Mouse (Mus musculus): ENCODE data around the gene Alox5. TPM values are rescaled to one million over a fixed set of nuclear protein-coding genes. Genes with fewer than 3 reads are reported as not detected.

The Alox5 gene
- total RNA-seq, 2 experiments from 2014 or later = 0.77 to 1.0 TPM

DNA sequence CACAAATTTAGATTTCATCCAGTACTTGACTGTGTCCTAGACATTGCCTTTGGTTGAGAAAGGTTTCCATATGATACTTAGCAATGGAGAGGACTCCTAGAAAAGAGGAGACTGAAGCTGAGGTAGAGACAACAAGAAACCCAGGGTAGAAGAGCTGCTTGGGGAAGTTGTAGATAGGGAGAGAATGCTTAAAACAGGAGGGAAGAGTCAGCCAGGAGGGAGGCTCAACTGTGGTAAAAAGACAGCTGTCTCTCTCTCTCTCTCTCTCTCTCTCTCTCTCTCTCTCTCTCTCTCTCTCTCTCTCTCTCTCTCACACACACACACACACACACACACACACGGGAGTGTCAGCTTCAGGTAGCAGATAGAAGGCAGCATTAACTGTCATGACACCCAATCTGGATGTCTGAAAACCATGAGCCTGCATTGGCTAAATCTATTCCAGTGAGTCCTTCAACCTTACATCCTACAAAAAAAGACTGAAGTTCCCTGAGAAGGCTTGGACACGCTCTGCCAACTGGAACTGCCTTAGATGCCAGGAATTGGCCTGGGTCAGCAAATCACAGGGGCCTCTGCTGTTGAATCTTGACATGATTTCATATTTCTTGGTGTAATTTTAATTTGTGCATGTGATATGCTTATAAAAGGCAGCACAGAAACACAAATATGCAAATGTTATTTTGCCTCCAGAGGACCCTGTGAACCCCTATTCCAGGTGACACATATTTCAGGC lies 65.9 kb downstream of the Alox5 start:
- DNase-seq (ENCODE audit: low spot score in 2 of 2) = no peak
- no peak overlapping the region for H3K27ac ChIP-seq
- TF ChIP-seq CTCF (conservative IDR thresholded peaks at IDR 0.05) = no peak
- no peak overlapping the region for H3K4me3 ChIP-seq

DNA sequence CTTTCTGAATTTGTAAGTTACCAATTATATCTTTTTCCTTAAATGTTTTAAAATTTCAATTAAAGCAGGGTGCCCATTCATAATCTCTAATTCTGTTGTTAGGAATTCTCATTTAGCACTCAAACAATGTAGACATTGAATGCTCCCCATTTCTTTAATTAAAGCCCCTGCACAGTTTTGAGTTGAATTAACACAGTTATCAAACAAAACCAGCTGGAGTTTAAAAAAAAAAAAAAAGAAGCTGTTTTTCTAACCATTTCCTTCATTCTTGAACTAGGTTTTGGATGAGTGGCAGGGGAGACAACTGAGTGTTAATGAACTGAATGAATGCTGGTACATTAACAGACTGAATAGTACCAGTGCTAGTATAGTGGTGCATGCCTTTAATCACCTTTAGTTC lies 71.5 kb downstream of the Alox5 start:
- TF ChIP-seq CTCF (conservative IDR thresholded peaks at IDR 0.05) = no peak
- Histone ChIP-seq H3K27ac (no peak overlapping the region), H3K4me3 (no peak overlapping the region)
- no peak for DNase-seq (ENCODE audit: low spot score in 2 of 2)

DNA sequence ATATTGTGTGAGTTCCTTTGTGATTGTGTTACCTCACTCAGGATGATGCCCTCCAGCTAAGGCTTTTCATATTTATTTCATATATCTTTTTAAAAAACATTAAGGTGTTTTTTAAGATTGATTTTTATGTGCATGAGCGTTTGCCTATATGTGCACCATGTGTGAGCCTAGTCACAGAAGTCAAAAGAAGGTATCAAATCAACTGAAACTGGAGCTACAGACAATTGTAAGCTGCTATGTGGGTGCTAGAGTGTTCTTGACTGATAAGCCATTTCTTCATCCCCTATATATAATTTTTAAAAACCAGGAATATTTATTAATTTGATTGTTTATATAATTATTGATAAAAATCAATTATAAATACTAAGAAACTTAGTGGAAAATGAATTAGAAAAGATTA lies 72.9 kb downstream of the Alox5 start:
- DNase-seq (ENCODE audit: low spot score in 2 of 2) = no peak
- no peak for TF ChIP-seq CTCF (conservative IDR thresholded peaks at IDR 0.05)
- Histone ChIP-seq H3K27ac (no peak overlapping the region), H3K4me3 (no peak overlapping the region)

DNA sequence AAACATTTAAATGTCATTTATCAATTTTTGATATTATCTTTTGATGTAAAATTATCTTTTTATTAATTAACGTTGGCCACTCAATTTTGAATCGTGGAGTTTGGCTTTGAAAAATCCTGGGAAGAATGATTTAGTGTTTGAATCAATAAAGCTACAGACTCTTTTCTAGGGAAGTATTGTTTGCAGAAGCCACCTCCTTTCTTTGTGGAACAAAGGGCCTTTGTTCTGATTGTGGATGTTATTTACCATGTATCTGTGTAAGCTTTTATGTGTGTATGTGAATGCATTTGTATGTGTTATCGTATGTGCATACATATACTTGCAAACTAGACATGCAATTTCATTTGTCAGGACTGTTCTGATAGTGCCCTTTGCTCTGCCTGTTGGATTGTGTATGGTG lies 74.5 kb downstream of the Alox5 start:
- Histone ChIP-seq H3K27ac (peak overlapping the region; percentile 75), H3K4me3 (no peak overlapping the region)
- DNase-seq (ENCODE audit: low spot score in 2 of 2) = no peak
- TF ChIP-seq CTCF (conservative IDR thresholded peaks at IDR 0.05) = no peak

DNA sequence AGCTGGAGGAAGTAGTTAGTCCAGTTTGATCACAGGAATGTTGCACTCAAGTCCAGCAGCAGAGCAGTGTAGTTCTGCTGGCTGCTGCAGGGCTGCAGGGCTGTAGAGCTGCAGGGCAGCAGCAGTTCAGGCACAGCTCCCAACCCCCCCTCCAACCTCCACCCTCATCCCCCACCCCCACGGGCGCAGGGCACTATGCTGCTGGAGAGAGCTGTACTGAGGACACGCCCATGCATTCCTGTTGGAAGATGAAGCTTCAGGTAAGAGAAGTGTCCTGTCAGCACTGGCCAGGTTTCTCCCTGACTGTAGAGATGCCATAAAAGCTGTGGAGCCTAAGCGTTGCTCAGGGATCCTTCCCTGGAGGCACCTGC lies 74.9 kb downstream of the Alox5 start:
- TF ChIP-seq CTCF (conservative IDR thresholded peaks at IDR 0.05) = no peak
- no peak for DNase-seq (ENCODE audit: low spot score in 2 of 2)
- H3K4me3 ChIP-seq = no peak overlapping the region

DNA sequence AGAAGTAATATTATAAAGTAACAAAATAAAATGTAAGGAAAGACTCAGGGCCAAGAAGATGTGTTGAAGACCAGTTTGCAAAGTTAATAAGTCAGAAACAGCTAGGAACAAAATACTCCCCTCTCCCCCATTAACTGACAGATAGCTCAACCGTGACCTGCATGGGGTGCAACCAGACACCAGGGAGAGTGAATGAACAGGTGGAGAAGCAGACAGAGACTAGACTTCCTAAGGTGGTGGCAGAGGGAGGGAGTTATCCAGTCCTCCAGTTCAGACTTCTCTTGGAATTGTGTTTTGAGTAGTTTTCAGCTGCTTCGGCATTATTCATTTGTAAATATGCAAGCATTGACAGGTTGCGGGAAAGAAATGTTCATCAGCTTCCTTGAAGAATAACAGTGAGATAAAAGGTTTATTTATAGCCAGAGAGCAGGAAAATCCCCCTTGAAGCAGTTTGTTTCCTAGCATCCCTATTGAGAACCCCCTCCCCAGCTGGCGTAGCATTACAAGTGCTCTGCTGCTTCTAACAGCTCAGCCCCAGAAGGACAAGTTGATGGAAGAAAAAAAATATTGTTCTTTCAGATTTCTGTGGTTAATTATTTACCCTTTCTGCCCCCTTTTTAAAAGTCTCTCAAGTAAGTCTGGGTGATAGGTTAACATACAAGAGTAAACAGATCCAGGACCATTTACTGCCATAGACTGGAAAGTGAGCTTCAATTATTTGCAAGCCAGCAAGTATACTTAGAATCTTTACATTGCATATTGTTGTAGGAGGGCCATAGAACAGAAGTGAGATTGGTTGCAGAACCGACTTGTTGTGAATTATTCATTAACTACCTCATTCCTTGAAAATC lies 75.6 kb downstream of the Alox5 start:
- DNase-seq (ENCODE audit: low spot score in 2 of 2) = no peak
- TF ChIP-seq CTCF (conservative IDR thresholded peaks at IDR 0.05) = no peak
- H3K4me3 ChIP-seq = no peak overlapping the region
- peak overlapping the region; percentile 75 for H3K27ac ChIP-seq

More for the DNA sequence above, 74.9 kb downstream of the Alox5 start:
- peak overlapping the region; percentile 75 for H3K27ac ChIP-seq

DNA sequence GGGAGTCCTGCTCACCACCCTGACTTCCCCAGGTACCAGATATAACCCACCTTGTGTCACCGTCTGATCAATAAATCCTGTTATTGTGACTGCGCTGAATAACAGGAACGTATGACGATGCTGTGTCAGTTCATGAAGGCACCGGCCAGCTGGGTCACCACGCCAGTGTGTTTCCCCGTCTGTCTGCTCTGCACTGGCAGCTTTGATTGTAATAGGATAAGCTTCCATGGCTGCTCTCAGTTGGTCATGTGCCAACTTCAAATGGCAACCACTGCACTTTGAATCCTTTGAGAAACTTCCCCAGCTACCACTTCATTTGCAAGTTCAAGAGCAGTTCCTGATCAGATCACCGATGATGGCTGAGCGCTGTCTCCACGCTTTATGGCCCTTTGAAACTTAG lies 77.4 kb downstream of the Alox5 start:
- Histone ChIP-seq H3K27ac (peak overlapping the region; percentile 41; the same call in 1 of the 2 replicates), H3K4me3 (no peak overlapping the region)
- no peak for TF ChIP-seq CTCF (conservative IDR thresholded peaks at IDR 0.05)
- no peak for DNase-seq (ENCODE audit: low spot score in 2 of 2)

DNA sequence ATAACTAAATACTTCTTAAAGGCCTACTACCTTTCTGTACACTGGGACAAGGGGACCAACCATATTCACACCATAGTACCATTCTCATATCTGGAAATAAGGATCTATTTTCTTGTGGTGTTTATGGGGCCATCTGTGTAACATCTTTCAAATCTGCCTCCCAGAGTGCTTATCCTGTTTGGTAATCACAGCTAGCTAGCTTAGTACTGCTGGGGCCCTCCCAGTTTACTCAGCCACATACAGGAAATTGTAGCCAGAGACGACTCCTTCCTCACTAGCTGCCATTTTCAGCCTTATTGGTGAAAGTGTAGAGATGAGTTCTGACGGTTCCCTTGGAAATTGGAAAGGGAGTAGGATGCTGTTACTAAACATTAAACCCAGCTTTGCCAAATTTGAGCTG lies 79.4 kb downstream of the Alox5 start:
- no peak overlapping the region for H3K4me3 ChIP-seq
- TF ChIP-seq CTCF (conservative IDR thresholded peaks at IDR 0.05) = no peak
- H3K27ac ChIP-seq = no peak overlapping the region
- DNase-seq (ENCODE audit: low spot score in 2 of 2) = no peak

DNA sequence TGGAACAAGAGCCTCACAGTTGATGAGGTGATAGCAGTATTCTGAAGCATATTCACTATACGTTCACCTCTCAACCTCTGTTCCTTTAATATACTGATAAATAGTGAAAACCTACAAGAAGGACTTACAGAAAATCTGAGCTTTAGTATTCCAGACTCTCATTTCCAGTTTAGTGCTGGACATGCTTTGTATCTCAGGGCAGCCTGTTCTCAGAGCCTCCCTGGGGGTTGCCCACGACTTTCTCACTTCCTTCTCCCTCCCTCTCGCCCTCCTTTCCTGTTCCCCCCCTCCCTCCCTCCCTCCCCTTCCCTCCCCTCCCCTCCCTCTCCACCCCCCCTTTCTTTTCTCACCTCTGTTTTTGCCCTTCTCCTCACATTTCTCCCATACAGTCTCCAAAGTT lies 80.8 kb downstream of the Alox5 start:
- no peak for DNase-seq (ENCODE audit: low spot score in 2 of 2)
- Histone ChIP-seq H3K27ac (no peak overlapping the region), H3K4me3 (no peak overlapping the region)
- TF ChIP-seq CTCF (conservative IDR thresholded peaks at IDR 0.05) = no peak

DNA sequence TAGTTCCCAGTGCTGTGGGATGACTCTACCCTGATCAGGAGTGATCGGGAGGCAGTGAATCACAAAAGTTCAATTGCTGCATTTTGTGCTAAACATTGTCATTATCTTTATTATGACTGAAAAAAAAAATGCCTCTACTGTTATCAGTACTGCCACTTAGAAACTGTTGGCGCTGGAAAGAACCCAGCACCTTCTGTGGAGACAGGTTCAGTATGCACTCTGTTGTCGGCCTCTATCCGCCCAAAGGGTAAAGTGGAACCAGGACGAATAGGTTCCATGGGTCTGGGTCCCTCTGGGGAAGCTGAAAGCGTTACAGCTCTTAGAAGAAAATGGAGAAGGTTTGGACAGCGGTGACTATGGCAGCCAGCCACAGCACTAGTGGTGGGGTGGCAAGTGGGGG lies 82.1 kb downstream of the Alox5 start:
- Histone ChIP-seq H3K4me3 (no peak overlapping the region), H3K27ac (no peak overlapping the region)
- TF ChIP-seq CTCF (conservative IDR thresholded peaks at IDR 0.05) = no peak
- DNase-seq (ENCODE audit: low spot score in 2 of 2) = no peak

DNA sequence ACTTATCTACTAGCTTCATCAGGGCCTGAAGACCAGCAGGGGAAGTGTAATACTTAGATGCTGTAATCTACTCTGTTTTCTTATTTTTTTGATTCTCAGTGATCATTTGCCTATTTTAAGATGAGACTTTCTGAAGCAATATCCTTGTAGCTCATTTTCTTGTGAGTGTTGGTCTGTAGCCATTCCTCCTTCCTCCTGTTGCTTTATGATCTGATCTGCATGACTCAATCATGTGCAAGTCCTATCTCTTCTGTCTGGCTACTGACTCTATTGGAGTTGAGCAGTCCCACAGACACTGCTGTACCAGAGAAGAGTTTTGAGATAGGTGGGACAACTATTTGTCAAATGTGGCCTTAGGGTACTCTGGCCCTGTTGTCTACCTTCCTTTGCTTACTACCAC lies 86.4 kb downstream of the Alox5 start:
- no peak for TF ChIP-seq CTCF (conservative IDR thresholded peaks at IDR 0.05)
- no peak for DNase-seq (ENCODE audit: low spot score in 2 of 2)

DNA sequence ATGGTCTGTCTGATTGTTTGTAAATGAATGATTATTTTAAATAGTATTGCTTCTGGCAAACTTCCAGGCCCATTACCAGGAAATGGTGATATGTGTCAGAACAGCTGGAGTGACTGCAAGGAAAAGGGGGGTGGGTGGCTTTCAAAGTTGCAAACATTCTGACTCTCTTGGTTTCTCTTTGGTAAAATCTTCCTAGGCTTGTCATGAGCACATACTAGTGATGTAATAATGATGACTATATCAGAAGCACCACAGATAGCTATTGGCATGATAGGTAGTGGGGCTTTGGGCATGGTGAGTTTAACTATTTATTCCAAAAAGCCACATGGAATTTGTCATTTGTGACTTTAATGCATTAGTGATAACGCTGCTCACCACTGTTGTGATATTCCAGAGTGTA lies 86.8 kb downstream of the Alox5 start:
- TF ChIP-seq CTCF (conservative IDR thresholded peaks at IDR 0.05) = no peak

More for the DNA sequence above, 86.4 kb downstream of the Alox5 start:
- Histone ChIP-seq H3K27ac (no peak overlapping the region), H3K4me3 (no peak overlapping the region)

DNA sequence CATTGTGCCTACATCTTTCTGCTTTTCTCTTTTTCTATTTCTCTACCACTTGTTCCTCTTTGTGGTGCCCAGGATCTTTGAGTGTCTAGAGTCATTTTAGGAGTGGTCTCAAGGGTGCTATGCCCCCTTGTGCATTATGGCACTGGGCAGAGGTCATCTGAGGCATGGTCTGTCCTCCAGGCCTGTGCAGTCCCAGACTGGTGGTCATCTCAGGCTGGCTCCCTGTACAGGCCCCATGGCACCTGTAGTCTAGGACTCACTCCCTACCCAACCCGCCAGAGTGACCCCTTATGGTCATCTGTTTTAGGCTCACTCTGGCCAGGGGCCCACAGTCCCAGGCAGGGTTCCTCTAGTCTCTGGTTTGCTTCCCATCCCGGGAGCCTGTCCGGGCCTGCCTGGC lies 89.5 kb downstream of the Alox5 start:
- TF ChIP-seq CTCF (conservative IDR thresholded peaks at IDR 0.05) = no peak
- DNase-seq (ENCODE audit: low spot score in 2 of 2) = no peak
- Histone ChIP-seq H3K27ac (no peak overlapping the region), H3K4me3 (no peak overlapping the region)

More for the DNA sequence above, 86.8 kb downstream of the Alox5 start:
- no peak for DNase-seq (ENCODE audit: low spot score in 2 of 2)
- Histone ChIP-seq H3K4me3 (no peak overlapping the region), H3K27ac (no peak overlapping the region)

Data from layer of hippocampus, adult 2 months (tissue).